Mouse (Mus musculus) liver, adult (tissue): ENCODE measurements around the gene Srrm3.
A peak's percentile ranks its signal among the peaks of the same experiment; 100 is the strongest.

Source experiments
- GATA4 ChIP-seq: IDR thresholded peaks from 2 replicates; pipeline ENCODE4 v1.6.1; 2014; ENCODE audit warnings: mild to moderate bottlenecking, low read length; ENCODE audit not compliant: insufficient replicate concordance

The Srrm3 gene

GRCm38 (mm10) chr5:135877180-135877579 is 70.5 kb downstream of the Srrm3 start:
- TF ChIP-seq GATA4, result no peak

DNA sequence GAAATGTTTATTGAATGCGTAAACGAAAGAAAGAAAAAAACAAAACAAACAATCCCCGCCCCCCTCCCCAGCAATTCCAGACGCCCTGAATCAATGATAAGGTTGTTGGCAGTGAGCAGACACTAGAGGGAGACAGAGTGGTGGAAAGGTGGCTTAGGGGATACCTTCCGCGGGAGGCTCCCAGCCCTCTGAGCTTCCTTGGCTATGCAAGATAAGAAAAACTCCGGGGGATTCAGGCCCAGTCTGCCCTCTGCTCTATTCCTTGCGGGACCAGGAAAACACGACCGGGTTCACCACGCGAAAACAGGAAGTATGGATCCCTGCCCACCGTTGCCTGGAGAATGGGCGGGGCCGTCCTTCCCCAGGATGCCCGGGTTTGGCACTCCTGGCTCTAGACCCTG is 71.1 kb downstream of the Srrm3 start:
- peak; percentile 46; the same call in 1 of the 2 replicates for TF ChIP-seq GATA4

GRCm38 (mm10) chr5:135879449-135880158 is 72.9 kb downstream of the Srrm3 start:
- no peak for TF ChIP-seq GATA4

DNA sequence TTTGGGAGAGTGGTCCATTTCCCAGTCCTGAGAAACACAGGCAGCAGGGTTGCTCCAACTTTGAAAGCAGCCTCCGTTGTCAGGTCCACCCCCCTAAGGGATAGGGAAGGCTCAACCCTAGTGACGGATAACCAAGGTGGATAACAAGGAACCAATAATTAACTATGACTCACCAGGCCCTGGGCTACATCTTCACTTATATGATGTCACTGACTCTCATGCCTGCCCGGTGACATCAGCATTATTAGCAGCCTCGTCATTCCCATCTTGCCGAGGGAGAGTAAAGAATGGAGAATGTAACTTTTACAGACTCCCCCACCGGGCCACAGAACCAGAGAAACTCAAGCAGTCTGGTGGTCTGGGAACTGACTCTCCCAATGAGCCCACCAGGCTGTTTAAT is 78.0 kb downstream of the Srrm3 start:
- no peak for TF ChIP-seq GATA4

DNA sequence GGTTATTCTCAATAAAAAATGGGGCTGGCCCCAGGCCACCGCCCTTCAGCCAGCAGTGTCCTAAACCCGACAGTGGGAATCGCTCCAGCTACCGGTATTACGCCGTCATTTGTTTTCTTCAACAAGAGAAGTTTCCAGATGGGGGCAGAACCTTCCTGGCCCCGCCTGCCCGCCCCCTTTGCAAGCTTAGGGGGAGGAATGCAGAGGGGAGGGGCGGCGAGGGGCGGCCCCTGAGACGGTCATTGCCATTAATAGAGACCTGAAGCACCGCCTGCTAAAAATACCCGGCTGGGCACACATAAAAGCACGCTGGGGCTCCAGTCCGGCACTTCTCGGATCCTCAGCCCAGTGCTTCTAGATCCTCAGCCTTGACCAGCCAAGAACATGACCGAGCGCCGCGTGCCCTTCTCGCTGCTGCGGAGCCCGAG is 81.0 kb downstream of the Srrm3 start, which contains the start of gene Hspb1:
TSS of gene Hspb1 (plus strand) at position 245 of the 428 bp plus-strand sequence.
- TF ChIP-seq GATA4, result no peak

DNA sequence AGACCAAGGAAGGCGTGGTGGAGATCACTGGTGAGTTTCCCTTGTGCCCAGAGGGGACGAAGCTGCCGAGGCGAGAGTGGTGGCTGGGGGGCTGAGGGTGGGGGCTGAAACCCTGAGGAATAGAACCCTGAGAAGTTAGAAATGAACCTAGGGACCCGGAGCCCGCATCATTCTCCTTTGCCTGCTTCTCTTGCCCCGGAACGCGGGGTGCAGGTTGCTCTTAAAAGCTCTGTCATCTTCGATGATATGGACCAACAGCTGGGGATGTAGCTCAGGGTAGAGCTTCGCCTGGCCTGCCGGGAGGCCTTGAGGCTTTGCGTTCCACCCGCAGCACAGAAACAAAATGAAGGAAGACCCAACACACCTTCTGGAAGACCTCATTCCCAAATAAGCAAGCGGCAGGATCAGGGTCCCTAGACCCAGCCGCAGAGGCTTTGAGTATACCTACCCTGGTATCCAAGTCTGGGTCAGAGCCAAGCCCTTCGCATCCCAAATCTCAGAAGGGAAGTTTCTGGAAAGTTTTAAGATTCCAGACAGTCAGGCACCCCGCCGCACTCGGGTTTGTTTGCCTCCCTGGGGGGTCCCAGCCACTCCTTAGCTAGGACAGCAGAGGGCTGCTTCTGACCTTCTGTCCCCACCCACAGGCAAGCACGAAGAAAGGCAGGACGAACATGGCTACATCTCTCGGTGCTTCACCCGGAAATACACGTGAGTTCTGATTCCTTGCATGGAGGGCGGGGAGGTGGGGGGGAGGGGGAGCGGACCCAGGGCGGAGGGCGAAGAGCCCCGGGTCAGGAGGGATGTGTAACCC is 81.9 kb downstream of the Srrm3 start:
- TF ChIP-seq GATA4, result no peak

DNA sequence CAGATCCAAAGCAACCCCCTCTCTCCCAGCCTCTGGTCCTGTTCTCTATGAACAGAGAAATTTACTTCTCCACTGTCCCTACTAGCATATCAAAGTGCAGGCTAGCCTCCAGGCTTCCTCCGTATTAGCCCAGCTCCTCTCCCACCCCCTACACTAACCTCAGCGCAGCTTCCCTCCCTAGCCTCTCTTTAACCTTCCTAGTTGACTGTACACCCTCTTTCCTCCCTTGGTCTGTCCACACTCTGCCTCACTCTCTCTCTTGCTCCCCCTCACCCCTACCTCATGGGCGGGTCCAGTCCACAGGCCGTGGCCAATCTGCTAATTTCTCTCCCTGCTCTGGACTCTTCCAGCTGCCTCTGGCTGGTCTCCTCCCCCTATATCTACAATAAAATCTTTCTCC is 83.6 kb downstream of the Srrm3 start:
- TF ChIP-seq GATA4, result no peak

DNA sequence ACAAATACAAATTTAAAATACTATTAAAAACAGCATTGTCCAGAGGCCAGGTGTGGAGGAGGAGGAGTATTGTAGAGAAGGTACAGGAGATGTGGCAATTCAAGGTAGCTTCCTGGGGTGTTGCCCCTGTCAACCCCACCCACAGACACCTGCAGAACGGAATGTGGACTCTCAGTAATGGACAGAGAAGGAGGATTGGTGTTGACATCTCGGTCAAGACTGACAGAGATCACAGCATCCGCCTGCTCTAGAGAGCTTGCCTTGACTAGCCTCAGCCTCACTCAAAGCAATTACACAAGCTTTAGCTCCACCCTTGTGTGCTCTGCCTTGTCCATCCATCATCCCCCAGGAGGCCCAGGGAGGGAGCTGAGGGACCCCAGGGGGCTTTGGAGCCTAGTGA is 84.2 kb downstream of the Srrm3 start:
- no peak for TF ChIP-seq GATA4

GRCm38 (mm10) chr5:135892589-135893351 is 86.1 kb downstream of the Srrm3 start:
- TF ChIP-seq GATA4, result no peak

DNA sequence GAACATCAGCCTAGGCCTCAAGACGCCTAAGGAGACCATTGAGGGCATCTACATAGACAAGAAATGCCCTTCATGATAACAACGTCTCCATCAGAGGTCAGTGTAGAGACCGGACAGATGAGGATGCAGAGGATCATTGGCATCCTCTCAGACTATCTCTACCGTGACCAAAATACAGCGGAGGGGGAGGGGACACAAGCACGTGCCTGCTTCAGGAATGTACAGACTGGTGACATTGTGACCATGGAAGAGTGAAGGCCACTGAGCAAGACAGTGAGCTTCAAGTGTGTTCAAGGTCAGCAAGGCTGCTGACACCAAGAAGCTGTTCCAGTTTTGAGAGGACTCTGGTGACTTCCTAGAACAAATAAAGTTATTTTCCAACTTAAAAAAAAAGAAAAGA is 88.3 kb downstream of the Srrm3 start:
- no peak for TF ChIP-seq GATA4

GRCm38 (mm10) chr5:135898028-135898427 is 91.3 kb downstream of the Srrm3 start:
- TF ChIP-seq GATA4, result no peak

DNA sequence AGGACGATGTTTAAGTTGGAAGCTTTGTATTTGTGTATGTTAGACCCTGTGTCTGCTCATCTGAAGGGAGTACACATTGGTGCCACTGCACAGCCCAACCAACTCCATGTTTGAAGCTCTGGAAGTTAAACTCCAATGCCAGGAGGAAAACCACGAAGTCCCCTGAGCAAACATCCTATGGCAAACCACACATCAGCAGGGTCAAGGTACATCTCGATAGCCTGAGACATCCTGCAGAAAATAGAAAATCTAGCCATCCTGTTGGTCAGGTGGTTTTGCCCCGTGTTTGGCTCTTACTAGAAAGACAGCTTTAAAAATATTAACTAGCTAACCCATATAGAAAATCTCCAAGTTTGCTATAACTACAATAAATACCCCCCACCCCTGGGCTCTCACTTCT is 92.3 kb downstream of the Srrm3 start:
- TF ChIP-seq GATA4, result no peak

- TF ChIP-seq GATA4, result no peak
Measured at GRCm38 (mm10) chr5:135899833-135900232, 93.1 kb downstream of the Srrm3 start.

DNA sequence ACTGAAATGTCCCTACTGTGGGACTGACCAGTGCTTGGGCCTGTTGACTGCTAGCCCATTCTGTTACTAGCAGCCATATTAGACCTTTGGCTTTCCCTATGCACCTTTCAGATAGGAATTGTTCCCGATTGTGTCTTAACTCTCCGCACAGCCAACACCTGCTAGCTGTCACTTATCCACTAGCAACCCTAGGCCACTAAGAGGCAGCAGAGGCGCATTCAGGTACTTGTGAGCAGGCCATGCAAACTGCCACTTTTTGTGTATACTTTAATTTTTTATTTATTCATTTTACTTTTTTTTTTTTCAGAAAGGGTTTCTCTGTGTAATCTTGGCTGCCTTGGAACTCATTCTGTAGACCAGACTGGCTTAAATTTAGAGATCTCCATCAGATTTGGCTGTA is 94.0 kb downstream of the Srrm3 start:
- TF ChIP-seq GATA4, result no peak

DNA sequence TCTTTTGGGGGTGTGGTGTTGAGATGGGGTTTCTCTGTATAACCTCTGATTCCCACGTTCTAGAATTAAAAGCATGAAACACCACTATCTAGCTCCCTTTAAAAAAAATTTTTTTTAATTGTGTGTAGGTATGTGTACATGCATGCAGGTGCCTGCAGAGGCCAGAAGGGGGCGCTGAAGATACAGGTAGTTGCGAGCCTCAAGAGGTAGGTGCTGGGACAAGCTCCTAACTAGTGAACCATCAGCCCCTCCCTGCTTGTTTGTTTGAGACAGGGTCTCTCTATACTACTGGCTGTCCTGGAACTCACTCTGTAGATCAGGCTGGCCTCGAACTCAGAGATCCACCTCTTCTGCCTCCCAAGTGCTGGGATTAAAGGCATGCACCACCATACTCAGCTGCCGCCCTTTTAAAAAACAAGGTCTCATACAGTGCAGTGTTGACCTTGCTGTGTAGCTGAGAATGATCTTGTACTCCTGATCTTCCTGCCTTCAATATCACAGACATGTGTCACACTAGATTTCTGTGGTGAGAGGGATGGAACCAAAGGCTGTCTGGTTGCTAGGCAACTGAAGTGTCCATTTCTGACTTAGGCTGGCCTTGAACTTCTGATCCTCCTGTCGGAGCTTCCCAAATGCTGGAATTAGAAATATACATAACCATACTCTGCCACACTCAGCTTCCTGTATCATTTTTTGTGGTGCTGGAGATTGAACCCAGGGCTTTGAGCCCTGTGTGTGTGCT is 94.8 kb downstream of the Srrm3 start:
- no peak for TF ChIP-seq GATA4
